Mouse (Mus musculus): ENCODE measurements at regions not wholly inside any gene's neighbourhood (a gene's known extent, or its start where the extent isn't known, plus 50 kb on each side); places are given as distances from the start of the nearest gene placed in this dataset.

GRCm38 (mm10) chr9:74461084-74461483 is 350.9 kb downstream of the Wdr72 start:
- H3K27me3 ChIP-seq (ENCODE audit: insufficient read depth, low read length), result no peaks in the 10 kb centered on the region
- peaks cover 9% of the 10 kb centered on the region; the same call in 1 of the 2 replicates for H3K4me1 ChIP-seq (replicated peaks; ENCODE audit: low read depth, low read length)
- no peaks in the 10 kb centered on the region for H3K9me3 ChIP-seq (ENCODE audit: low read length)
- TF ChIP-seq POU5F1 (IDR thresholded peaks at IDR 0.05; ENCODE audit: borderline replicate concordance, low read length) (no peak), NANOG (IDR thresholded peaks at IDR 0.05; ENCODE audit: borderline replicate concordance, low read length) (peak; percentile 60; the same call in 1 of the 2 replicates), CTCF (conservative IDR thresholded peaks at IDR 0.05; ENCODE audit: low read length) (no peak)
- H3K4me3 ChIP-seq (replicated peaks; ENCODE audit: low read length), result no peak overlapping the region
- H3K36me3 ChIP-seq (ENCODE audit: insufficient read depth, low read length), result no peaks in the 10 kb centered on the region

GRCm38 (mm10) chr9:74476830-74477229 is 366.7 kb downstream of the Wdr72 start:
- no peaks in the 10 kb centered on the region for H3K9me3 ChIP-seq (ENCODE audit: low read length)
- H3K36me3 ChIP-seq (ENCODE audit: insufficient read depth, low read length), result no peaks in the 10 kb centered on the region
- TF ChIP-seq CTCF (conservative IDR thresholded peaks at IDR 0.05; ENCODE audit: low read length), result no peak
- no peak for TF ChIP-seq POU5F1 (IDR thresholded peaks at IDR 0.05; ENCODE audit: borderline replicate concordance, low read length)
- TF ChIP-seq NANOG (IDR thresholded peaks at IDR 0.05; ENCODE audit: borderline replicate concordance, low read length), result no peak
- H3K4me1 ChIP-seq (replicated peaks; ENCODE audit: low read depth, low read length), result no peaks in the 10 kb centered on the region
- no peaks in the 10 kb centered on the region for H3K27me3 ChIP-seq (ENCODE audit: insufficient read depth, low read length)
- no peak overlapping the region for H3K4me3 ChIP-seq (replicated peaks; ENCODE audit: low read length)

GRCm38 (mm10) chr9:74479273-74479672 is 369.1 kb downstream of the Wdr72 start:
- Histone ChIP-seq H3K27me3 (ENCODE audit: insufficient read depth, low read length) (no peaks in the 10 kb centered on the region), H3K36me3 (ENCODE audit: insufficient read depth, low read length) (no peaks in the 10 kb centered on the region), H3K4me3 (replicated peaks; ENCODE audit: low read length) (no peak overlapping the region), H3K4me1 (replicated peaks; ENCODE audit: low read depth, low read length) (no peaks in the 10 kb centered on the region), H3K9me3 (ENCODE audit: low read length) (no peaks in the 10 kb centered on the region)
- TF ChIP-seq POU5F1 (IDR thresholded peaks at IDR 0.05; ENCODE audit: borderline replicate concordance, low read length) (no peak), CTCF (conservative IDR thresholded peaks at IDR 0.05; ENCODE audit: low read length) (no peak)

- no peaks in the 10 kb centered on the region for H3K9me3 ChIP-seq (ENCODE audit: low read length)
- peaks cover 8% of the 10 kb centered on the region for H3K4me1 ChIP-seq (replicated peaks; ENCODE audit: low read depth, low read length)
- H3K27me3 ChIP-seq (ENCODE audit: insufficient read depth, low read length), result no peaks in the 10 kb centered on the region
- TF ChIP-seq NANOG (IDR thresholded peaks at IDR 0.05; ENCODE audit: borderline replicate concordance, low read length) (no peak), CTCF (conservative IDR thresholded peaks at IDR 0.05; ENCODE audit: low read length) (no peak), POU5F1 (IDR thresholded peaks at IDR 0.05; ENCODE audit: borderline replicate concordance, low read length) (no peak)
- H3K4me3 ChIP-seq (replicated peaks; ENCODE audit: low read length), result no peak overlapping the region
- no peaks in the 10 kb centered on the region for H3K36me3 ChIP-seq (ENCODE audit: insufficient read depth, low read length)
Measured at GRCm38 (mm10) chr9:74513887-74514286, 347.8 kb upstream of the Onecut1 start.

- H3K27me3 ChIP-seq (ENCODE audit: insufficient read depth, low read length), result no peaks in the 10 kb centered on the region
- no peaks in the 10 kb centered on the region for H3K4me1 ChIP-seq (replicated peaks; ENCODE audit: low read depth, low read length)
- H3K9me3 ChIP-seq (ENCODE audit: low read length), result no peaks in the 10 kb centered on the region
- no peak for TF ChIP-seq POU5F1 (IDR thresholded peaks at IDR 0.05; ENCODE audit: borderline replicate concordance, low read length)
- TF ChIP-seq CTCF (conservative IDR thresholded peaks at IDR 0.05; ENCODE audit: low read length), result no peak
- no peak for TF ChIP-seq NANOG (IDR thresholded peaks at IDR 0.05; ENCODE audit: borderline replicate concordance, low read length)
- no peaks in the 10 kb centered on the region for H3K36me3 ChIP-seq (ENCODE audit: insufficient read depth, low read length)
- H3K4me3 ChIP-seq (replicated peaks; ENCODE audit: low read length), result no peak overlapping the region
Measured at GRCm38 (mm10) chr9:74528550-74528949, 333.2 kb upstream of the Onecut1 start.

GRCm38 (mm10) chr9:74530317-74530716 is 331.4 kb upstream of the Onecut1 start:
- Histone ChIP-seq H3K36me3 (ENCODE audit: insufficient read depth, low read length) (no peaks in the 10 kb centered on the region), H3K4me1 (replicated peaks; ENCODE audit: low read depth, low read length) (no peaks in the 10 kb centered on the region), H3K9me3 (ENCODE audit: low read length) (no peaks in the 10 kb centered on the region), H3K27me3 (ENCODE audit: insufficient read depth, low read length) (no peaks in the 10 kb centered on the region), H3K4me3 (replicated peaks; ENCODE audit: low read length) (no peak overlapping the region)
- TF ChIP-seq CTCF (conservative IDR thresholded peaks at IDR 0.05; ENCODE audit: low read length) (peak; percentile 97), NANOG (IDR thresholded peaks at IDR 0.05; ENCODE audit: borderline replicate concordance, low read length) (no peak)

- no peaks in the 10 kb centered on the region for H3K27me3 ChIP-seq (ENCODE audit: insufficient read depth, low read length)
- TF ChIP-seq POU5F1 (IDR thresholded peaks at IDR 0.05; ENCODE audit: borderline replicate concordance, low read length) (no peak), NANOG (IDR thresholded peaks at IDR 0.05; ENCODE audit: borderline replicate concordance, low read length) (no peak), CTCF (conservative IDR thresholded peaks at IDR 0.05; ENCODE audit: low read length) (no peak)
- no peaks in the 10 kb centered on the region for H3K4me1 ChIP-seq (replicated peaks; ENCODE audit: low read depth, low read length)
- H3K4me3 ChIP-seq (replicated peaks; ENCODE audit: low read length), result no peak overlapping the region
- H3K36me3 ChIP-seq (ENCODE audit: insufficient read depth, low read length), result no peaks in the 10 kb centered on the region
- H3K9me3 ChIP-seq (ENCODE audit: low read length), result no peaks in the 10 kb centered on the region
Measured at GRCm38 (mm10) chr9:74530748-74531147, 331.0 kb upstream of the Onecut1 start.

- Histone ChIP-seq H3K27me3 (ENCODE audit: insufficient read depth, low read length) (no peaks in the 10 kb centered on the region), H3K4me1 (replicated peaks; ENCODE audit: low read depth, low read length) (no peaks in the 10 kb centered on the region), H3K9me3 (ENCODE audit: low read length) (no peaks in the 10 kb centered on the region), H3K36me3 (ENCODE audit: insufficient read depth, low read length) (no peaks in the 10 kb centered on the region), H3K4me3 (replicated peaks; ENCODE audit: low read length) (no peak overlapping the region)
- no peak for TF ChIP-seq POU5F1 (IDR thresholded peaks at IDR 0.05; ENCODE audit: borderline replicate concordance, low read length)
- TF ChIP-seq CTCF (conservative IDR thresholded peaks at IDR 0.05; ENCODE audit: low read length), result no peak
- no peak for TF ChIP-seq NANOG (IDR thresholded peaks at IDR 0.05; ENCODE audit: borderline replicate concordance, low read length)
Measured at GRCm38 (mm10) chr9:74531986-74532385, 329.7 kb upstream of the Onecut1 start.

- Histone ChIP-seq H3K27me3 (ENCODE audit: insufficient read depth, low read length) (no peaks in the 10 kb centered on the region), H3K36me3 (ENCODE audit: insufficient read depth, low read length) (no peaks in the 10 kb centered on the region), H3K4me1 (replicated peaks; ENCODE audit: low read depth, low read length) (no peaks in the 10 kb centered on the region), H3K9me3 (ENCODE audit: low read length) (no peaks in the 10 kb centered on the region), H3K4me3 (replicated peaks; ENCODE audit: low read length) (no peak overlapping the region)
- no peak for TF ChIP-seq POU5F1 (IDR thresholded peaks at IDR 0.05; ENCODE audit: borderline replicate concordance, low read length)
- TF ChIP-seq CTCF (conservative IDR thresholded peaks at IDR 0.05; ENCODE audit: low read length), result no peak
- TF ChIP-seq NANOG (IDR thresholded peaks at IDR 0.05; ENCODE audit: borderline replicate concordance, low read length), result no peak
Measured at GRCm38 (mm10) chr9:74534976-74535375, 326.7 kb upstream of the Onecut1 start.
